Comparison of ENCODE assay signal across 9 mouse cellular contexts in the genomic region with DNA sequence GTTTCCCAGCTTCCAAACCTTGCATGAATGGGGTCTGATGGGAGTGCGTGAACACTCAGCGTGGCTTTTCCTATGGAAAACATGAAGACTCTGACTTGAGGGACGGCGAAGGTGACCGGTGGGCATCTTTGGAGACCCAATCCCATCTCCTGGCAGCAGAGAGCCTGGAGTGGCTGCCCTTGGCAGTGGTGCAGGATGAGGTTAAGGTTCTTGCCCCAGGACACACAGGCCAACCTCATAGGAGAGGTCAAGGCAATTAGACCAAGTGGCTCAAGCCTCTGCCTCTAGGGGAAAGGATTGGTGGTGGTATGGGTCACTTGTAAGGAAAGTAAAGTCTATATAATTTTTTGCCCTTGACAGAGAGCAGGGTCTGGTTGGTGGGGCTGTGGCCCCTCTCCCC. TPM values are rescaled to one million over a fixed set of nuclear protein-coding genes. Genes with fewer than 3 reads are reported as not detected.
DNase-seq lines count a peak whose midpoint lies in the region; ATAC-seq lines count a peak whose summit lies in the region.
"Had no signal": no experiment of that assay in that cellular context is flagged by ENCODE, and none has a peak within 500 bp of the region (broad histone marks: within the 10 kb centered on the region; RNA-seq: fewer than 3 reads in every experiment).

No protein-coding gene starts in this region.

- peak overlapping the region; percentile 97 to 99 for H3K27ac ChIP-seq in heart, embryonic 14.5 days (replicated peaks in 1 of 2; ENCODE audit: control insufficient read depth in 1 of 2, insufficient read depth in 1 of 2, low read depth in 2 of 2, low read length in 2 of 2)
- peak overlapping the region; percentile 89 for H3K27ac ChIP-seq in hindbrain, embryonic 10.5 days
- peak overlapping the region; percentile 76 for H3K27ac ChIP-seq in liver, embryonic 16.5 days (ENCODE audit: low read length)

- WGBS in heart, embryonic 14.5 days: 31% methylated on average over 5 of the region's 5 CpGs
- WGBS in hindbrain, embryonic 10.5 days: 46% methylated on average over 5 of the region's 5 CpGs
- 33% methylated on average over 5 of the region's 5 CpGs for WGBS in liver, embryonic 16.5 days (ENCODE audit: insufficient replicate concordance)

- no peaks in the 10 kb centered on the region for H3K27me3 ChIP-seq in heart, embryonic 14.5 days (ENCODE audit: control insufficient read depth, insufficient read depth, low read length)
- H3K27me3 ChIP-seq in hindbrain, embryonic 10.5 days (ENCODE audit: insufficient read depth, poor library complexity, severe bottlenecking): no peaks in the 10 kb centered on the region
- H3K27me3 ChIP-seq in liver, embryonic 16.5 days (ENCODE audit: control insufficient read depth, insufficient read depth, low read depth, low read length): no peaks in the 10 kb centered on the region
- H3K27me3 ChIP-seq: Patski had no signal

- peaks cover 18 to 32% of the 10 kb centered on the region in 2 experiments for H3K4me1 ChIP-seq in heart, embryonic 14.5 days (ENCODE audit: control insufficient read depth in 2 of 2, insufficient read depth in 2 of 2, low read length in 2 of 2)
- H3K4me1 ChIP-seq in hindbrain, embryonic 10.5 days (replicated peaks): peaks cover 49% of the 10 kb centered on the region
- peaks cover 32% of the 10 kb centered on the region for H3K4me1 ChIP-seq in liver, embryonic 16.5 days (ENCODE audit: control insufficient read depth, low read depth, low read length)

- H3K36me3 ChIP-seq in heart, embryonic 14.5 days (ENCODE audit: control insufficient read depth, insufficient read depth, low read length): peaks cover 43% of the 10 kb centered on the region
- H3K36me3 ChIP-seq in hindbrain, embryonic 10.5 days: peaks cover 36% of the 10 kb centered on the region
- no peaks in the 10 kb centered on the region; the same call in 1 of the 2 replicates for H3K36me3 ChIP-seq in liver, embryonic 16.5 days (ENCODE audit: control insufficient read depth, insufficient read depth)

- DNase-seq in heart, postnatal 25 days (ENCODE audit: low spot score): no peak
- DNase-seq in adipocyte (ENCODE audit: low spot score): peak; percentile 30
- DNase-seq in hindbrain, embryonic 10.5 days (ENCODE audit: low spot score): no peak
- no peak for DNase-seq in thymus, postnatal 4 days
- no peak for DNase-seq in left cerebral cortex, adult 18-20 months (ENCODE audit: low spot score in 2 of 2)

- intact Hi-C loops in heart, postnatal 25 days (cut with DNase I): loop anchor here (5.0 to 10.0 kb wide), 3 partner anchors 99 to 349 kb away; no protein-coding TSS in a partner anchor

- H3K9me3 ChIP-seq in heart, embryonic 14.5 days (ENCODE audit: control insufficient read depth, low read length): no peaks in the 10 kb centered on the region
- H3K9me3 ChIP-seq in hindbrain, embryonic 10.5 days: no peaks in the 10 kb centered on the region
- no peaks in the 10 kb centered on the region for H3K9me3 ChIP-seq in liver, embryonic 16.5 days (replicated peaks; ENCODE audit: control insufficient read depth, low read length)

- peak overlapping the region; percentile 66 for H3K4me2 ChIP-seq in heart, embryonic 14.5 days (ENCODE audit: low read length)
- H3K4me2 ChIP-seq in liver, embryonic 16.5 days (ENCODE audit: low read depth, low read length): peak overlapping the region; percentile 77

- peak overlapping the region; percentile 64 to 85 for H3K4me3 ChIP-seq in heart, embryonic 14.5 days (ENCODE audit: control insufficient read depth in 1 of 2, insufficient read depth in 1 of 2, low read depth in 1 of 2, low read length in 2 of 2)
- H3K4me3 ChIP-seq in hindbrain, embryonic 10.5 days: peak overlapping the region; percentile 62
- peak overlapping the region; percentile 61 for H3K4me3 ChIP-seq in liver, embryonic 16.5 days (ENCODE audit: low read depth, low read length)

- ATAC-seq in heart, embryonic 14.5 days (ENCODE audit: insufficient number of reproducible peaks, insufficient read depth, low FRiP score, low read depth): no peak
- no peak for ATAC-seq in liver, embryonic 16.5 days (ENCODE audit: low read depth)
- no peak for ATAC-seq in CD4-positive, CD25-positive, alpha-beta regulatory T cell, adult 4 months

- H3K9ac ChIP-seq in heart, embryonic 14.5 days (ENCODE audit: low read length): peak overlapping the region; percentile 86
- H3K9ac ChIP-seq in liver, embryonic 16.5 days (ENCODE audit: low read depth, low read length): peak overlapping the region; percentile 58

RNA-seq across cellular contexts. Expression of gene Smtn, which starts 4.3 kb away (rescaled TPM):
- polyA plus RNA-seq in heart, embryonic 14.5 days (2014; fragmentation: Nextera tagmentation; extraction: Ambion mirVana): 71.7 and 75.0 TPM in 2 replicates
- total RNA-seq in heart, postnatal 25 days (2021): 100 to 1,000 TPM; 170 to 174 TPM
- 43.2 and 46.1 TPM in 2 replicates for polyA plus RNA-seq in hindbrain, embryonic 10.5 days (2016; fragmentation: Nextera tagmentation; extraction: Ambion mirVana)
- 10.4 and 16.7 TPM in 2 replicates for polyA plus RNA-seq in liver, embryonic 16.5 days (2015; fragmentation: Nextera tagmentation; extraction: Ambion mirVana)
- polyA plus RNA-seq in CD4-positive, CD25-positive, alpha-beta regulatory T cell, adult 4 months (2017; shearing (Covaris generic)): under 1 TPM; 0.16 to 0.65 TPM
- 1 to 10 TPM; 6.0 to 6.5 TPM for total RNA-seq in left cerebral cortex, adult 18-20 months (2021)

RNA-seq across cellular contexts. Expression of gene Selenom, which starts 21.6 kb away (rescaled TPM):
- polyA plus RNA-seq in heart, embryonic 14.5 days (2014; fragmentation: Nextera tagmentation; extraction: Ambion mirVana): 148 and 151 TPM in 2 replicates
- total RNA-seq in heart, postnatal 25 days (2021): 10 to 100 TPM; 40.6 to 44.9 TPM
- polyA plus RNA-seq in hindbrain, embryonic 10.5 days (2016; fragmentation: Nextera tagmentation; extraction: Ambion mirVana): 60.3 and 73.5 TPM in 2 replicates
- polyA plus RNA-seq in liver, embryonic 16.5 days (2015; fragmentation: Nextera tagmentation; extraction: Ambion mirVana): 9.6 and 10.8 TPM in 2 replicates
- polyA plus RNA-seq in CD4-positive, CD25-positive, alpha-beta regulatory T cell, adult 4 months (2017; shearing (Covaris generic)): 1 to 10 TPM; 7.6 to 8.9 TPM
- total RNA-seq in left cerebral cortex, adult 18-20 months (2021): 100 to 1,000 TPM; 137 to 148 TPM

RNA-seq across cellular contexts. Expression of gene Inpp5j, which starts 31.5 kb away (rescaled TPM):
- 8.1 and 8.2 TPM in 2 replicates for polyA plus RNA-seq in heart, embryonic 14.5 days (2014; fragmentation: Nextera tagmentation; extraction: Ambion mirVana)
- total RNA-seq in heart, postnatal 25 days (2021): 10 to 100 TPM; 29.4 to 30.6 TPM
- polyA plus RNA-seq in hindbrain, embryonic 10.5 days (2016; fragmentation: Nextera tagmentation; extraction: Ambion mirVana): 0.21 and 0.37 TPM in 2 replicates
- 0.96 and 1.0 TPM in 2 replicates for polyA plus RNA-seq in liver, embryonic 16.5 days (2015; fragmentation: Nextera tagmentation; extraction: Ambion mirVana)
- polyA plus RNA-seq in CD4-positive, CD25-positive, alpha-beta regulatory T cell, adult 4 months (2017; shearing (Covaris generic)): under 1 TPM in 1 of 2 experiments, not detected in 1; 0.13 TPM
- total RNA-seq in left cerebral cortex, adult 18-20 months (2021): 10 to 100 TPM; 51.9 to 53.4 TPM

RNA-seq across cellular contexts. Expression of gene Pla2g3, which starts 48.0 kb away (rescaled TPM):
- polyA plus RNA-seq in heart, embryonic 14.5 days (2014; fragmentation: Nextera tagmentation; extraction: Ambion mirVana): 0.20 and 0.34 TPM in 2 replicates
- total RNA-seq in heart, postnatal 25 days (2021): not detected
- 0.99 and 1.5 TPM in 2 replicates for polyA plus RNA-seq in hindbrain, embryonic 10.5 days (2016; fragmentation: Nextera tagmentation; extraction: Ambion mirVana)
- polyA plus RNA-seq in liver, embryonic 16.5 days (2015; fragmentation: Nextera tagmentation; extraction: Ambion mirVana): 0.09 and 0.12 TPM in 2 replicates
- polyA plus RNA-seq in CD4-positive, CD25-positive, alpha-beta regulatory T cell, adult 4 months (2017; shearing (Covaris generic)): under 1 TPM in 1 of 2 experiments, not detected in 1; 0.20 TPM
- 1 to 10 TPM; 2.7 to 3.4 TPM for total RNA-seq in left cerebral cortex, adult 18-20 months (2021)
